Mouse (Mus musculus) MEL (cell line): ENCODE results near the gene Mettl26.

ENCODE experiments used
- CHD2 ChIP-seq: IDR thresholded peaks from 2 replicates; pipeline ENCODE4 v1.6.1; 2011; ENCODE audit warnings: low read length, improper control_type of control experiment
- CTCF ChIP-seq, 3 experiments: IDR thresholded peaks in 2 of 3; conservative IDR thresholded peaks in 1 of 3; 2 replicates each; pipeline ENCODE4 v1.5.1; 2011 to 2012; ENCODE audit warnings: low read length in 3 of 3, low read depth in 2 of 3, mild to moderate bottlenecking in 2 of 3, improper control_type of control experiment in 1 of 3, inconsistent platforms in 1 of 3, mixed read lengths in 1 of 3, moderate library complexity in 1 of 3; ENCODE audit not compliant: control insufficient read depth in 1 of 3, insufficient read depth in 1 of 3, poor library complexity in 1 of 3, severe bottlenecking in 1 of 3
- E2F4 ChIP-seq: IDR thresholded peaks from 2 replicates; pipeline ENCODE4 v1.6.1; 2011; ENCODE audit warnings: low read depth, low read length, improper control_type of control experiment, borderline replicate concordance
- ETS1 ChIP-seq: IDR thresholded peaks from 2 replicates; pipeline ENCODE4 v1.6.1; 2012; ENCODE audit warnings: low read depth, mild to moderate bottlenecking, inconsistent platforms, low read length, improper control_type of control experiment, moderate library complexity
- GATA1 ChIP-seq: IDR thresholded peaks from 2 replicates; pipeline ENCODE4 v1.6.1; 2011; ENCODE audit warnings: low read depth, low read length, improper control_type of control experiment
- MAX ChIP-seq: IDR thresholded peaks from 2 replicates; pipeline ENCODE4 v1.6.1; 2011; ENCODE audit warnings: low read length, improper control_type of control experiment
- MEF2A ChIP-seq: IDR thresholded peaks from 2 replicates; pipeline ENCODE4 v1.6.1; 2014; ENCODE audit warnings: low read depth, mild to moderate bottlenecking, inconsistent platforms, low read length, improper control_type of control experiment; ENCODE audit not compliant: poor library complexity, insufficient replicate concordance, severe bottlenecking; ENCODE audit errors: extremely low read depth
- POLR2A ChIP-seq, 2 experiments: IDR thresholded peaks; 2 replicates each; pipeline ENCODE4 v1.6.1; 2011 to 2012; ENCODE audit warnings: low read length in 2 of 2, mild to moderate bottlenecking in 2 of 2, control low read depth in 1 of 2, improper control_type of control experiment in 1 of 2, low read depth in 1 of 2, moderate library complexity in 1 of 2; ENCODE audit not compliant: control insufficient read depth in 1 of 2, insufficient read depth in 1 of 2, poor library complexity in 1 of 2
- POLR2AphosphoS2 ChIP-seq: IDR thresholded peaks from 2 replicates; pipeline ENCODE4 v1.6.1; 2011; ENCODE audit warnings: low read length, improper control_type of control experiment
- RCOR1 ChIP-seq: IDR thresholded peaks from 2 replicates; pipeline ENCODE4 v1.6.1; 2012; ENCODE audit warnings: low read depth, mild to moderate bottlenecking, inconsistent platforms, low read length, improper control_type of control experiment
- TBP ChIP-seq: IDR thresholded peaks from 2 replicates; pipeline ENCODE4 v1.8.0; 2011; ENCODE audit warnings: low read depth, low read length, improper control_type of control experiment
- ZNF384 ChIP-seq: IDR thresholded peaks from 2 replicates; pipeline ENCODE4 v1.6.1; 2012; ENCODE audit warnings: low read depth, mild to moderate bottlenecking, inconsistent platforms, low read length, improper control_type of control experiment

- TF ChIP-seq POLR2A (IDR thresholded peaks at IDR 0.05; ENCODE audit: control insufficient read depth in 1 of 2, insufficient read depth in 1 of 2, low read depth in 1 of 2, low read length in 2 of 2, poor library complexity in 1 of 2) (no peak), CTCF (IDR thresholded peaks at IDR 0.05 in 2 of 3, conservative IDR thresholded peaks at IDR 0.05 in 1 of 3; ENCODE audit: control insufficient read depth in 1 of 3, insufficient read depth in 1 of 3, low read depth in 2 of 3, low read length in 3 of 3, poor library complexity in 1 of 3, severe bottlenecking in 1 of 3) (no peak), E2F4 (no peak), MAX (no peak), GATA1 (no peak), RCOR1 (no peak), POLR2AphosphoS2 (no peak), CHD2 (no peak), ZNF384 (no peak), ETS1 (no peak), MEF2A (no peak), TBP (no peak)
These were observed 14.6 kb upstream of the Mettl26 start for GRCm38 (mm10) chr17:25860229-25860628.
